Mouse (Mus musculus) ES-Bruce4 (cell line): ENCODE measurements around the gene Dab1.

ENCODE experiments used
- CTCF ChIP-seq: IDR thresholded peaks from one replicate; pipeline ENCODE4 v1.8.1; 2011; ENCODE audit warnings: low read depth, low read length
- EP300 ChIP-seq: IDR thresholded peaks from 2 replicates; pipeline ENCODE4 v1.6.1; 2011; ENCODE audit warnings: low read depth, low read length; ENCODE audit not compliant: insufficient read depth
- POLR2A ChIP-seq: IDR thresholded peaks from one replicate; pipeline ENCODE4 v1.8.1; 2011; ENCODE audit warnings: low read length; ENCODE audit not compliant: insufficient read depth

GRCm38 (mm10) chr4:104651761-104652160, 1032.6 kb downstream of the Dab1 start:
- TF ChIP-seq CTCF = no peak
- TF ChIP-seq POLR2A = no peak
- TF ChIP-seq EP300 = no peak
